ENCODE assay signal across 13 mouse cellular contexts in genomic region chr16:34530029-34530428, GRCm38 (mm10).
"Had no signal": no experiment of that assay in that cellular context is flagged by ENCODE, and none has a peak within 500 bp of the region (broad histone marks: within the 10 kb centered on the region; RNA-seq: fewer than 3 reads in every experiment).

No protein-coding gene starts in this region.

- H3K4me3 ChIP-seq: kidney, embryonic 15.5 days; limb, embryonic 15.5 days; liver, embryonic 12.5 days; midbrain, embryonic 10.5 days; midbrain, embryonic 15.5 days; neural tube, embryonic 13.5 days; stomach, embryonic 15.5 days had no signal

- DNase-seq: kidney, adult 2 months; kidney, postnatal 25 days; retina, postnatal 1 day; right cerebral cortex, postnatal 4 days; spleen, adult 18-20 months; thymus, postnatal 36 days had no signal

- H3K9me3 ChIP-seq: kidney, embryonic 15.5 days; limb, embryonic 15.5 days; liver, embryonic 12.5 days; midbrain, embryonic 10.5 days; midbrain, embryonic 15.5 days; neural tube, embryonic 13.5 days; stomach, embryonic 15.5 days had no signal

- H3K27ac ChIP-seq: kidney, embryonic 15.5 days; limb, embryonic 15.5 days; liver, embryonic 12.5 days; midbrain, embryonic 10.5 days; midbrain, embryonic 15.5 days; neural tube, embryonic 13.5 days had no signal

- H3K4me2 ChIP-seq: kidney, embryonic 15.5 days; limb, embryonic 15.5 days; liver, embryonic 12.5 days; midbrain, embryonic 15.5 days; neural tube, embryonic 13.5 days; stomach, embryonic 15.5 days had no signal

- H3K27me3 ChIP-seq: kidney, embryonic 15.5 days; limb, embryonic 15.5 days; liver, embryonic 12.5 days; midbrain, embryonic 15.5 days; neural tube, embryonic 13.5 days; stomach, embryonic 15.5 days had no signal

- H3K9ac ChIP-seq: kidney, embryonic 15.5 days; limb, embryonic 15.5 days; liver, embryonic 12.5 days; midbrain, embryonic 15.5 days; neural tube, embryonic 13.5 days; stomach, embryonic 15.5 days had no signal

- H3K36me3 ChIP-seq: kidney, embryonic 15.5 days; limb, embryonic 15.5 days; liver, embryonic 12.5 days; midbrain, embryonic 10.5 days; midbrain, embryonic 15.5 days; neural tube, embryonic 13.5 days; stomach, embryonic 15.5 days had no signal

- ATAC-seq: liver, embryonic 12.5 days; midbrain, embryonic 15.5 days had no signal
